Mouse (Mus musculus): ENCODE results near the gene Trmt112.
"Not testable (repeated sequence)": the region's sequence is repeated elsewhere in the genome, so short reads cannot be mapped to it uniquely, and the experiment has no call there.

Trmt112 gene

DNA sequence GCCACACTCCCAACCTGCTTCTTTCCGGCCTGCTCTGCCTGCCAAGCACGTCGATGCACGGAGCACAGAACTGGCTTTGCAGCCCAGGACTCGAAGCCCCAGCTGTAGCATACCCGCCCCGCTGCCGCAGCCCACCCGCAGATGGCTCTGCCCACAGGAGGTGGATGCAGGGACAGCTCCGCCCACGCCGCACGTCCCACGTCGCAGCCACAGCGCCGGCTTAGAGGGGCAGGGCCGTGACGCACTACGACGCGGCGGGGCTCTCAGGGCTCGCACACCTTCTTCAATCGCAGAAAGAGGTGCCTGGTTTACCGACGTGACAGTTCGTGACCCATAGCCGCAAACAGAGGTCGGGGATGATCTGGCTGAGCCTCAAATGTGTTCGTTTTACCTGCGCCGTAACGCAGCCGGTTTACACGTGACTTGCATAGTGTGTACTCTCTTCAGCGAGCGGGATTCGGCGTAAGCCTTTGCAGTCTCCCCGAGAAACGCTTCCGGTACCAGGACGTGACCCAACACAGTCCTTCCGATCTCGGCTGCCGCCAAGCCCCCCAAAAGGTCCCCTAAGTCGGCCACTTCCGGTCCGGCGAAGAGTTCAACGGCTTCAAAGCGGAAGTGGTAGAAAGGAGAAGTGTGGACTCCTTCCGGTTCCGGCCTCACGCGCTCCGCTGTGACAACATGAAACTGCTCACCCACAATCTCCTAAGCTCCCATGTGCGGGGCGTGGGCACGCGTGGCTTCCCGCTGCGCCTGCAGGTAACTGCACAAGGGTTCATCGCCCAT is at the start of gene Trmt112, which contains the start of gene Prdx5:
Gene Trmt112 (plus strand): TSS at position 192 of the 783 bp plus-strand sequence.
Gene Prdx5 (minus strand): TSS at position 600 of the 783 bp plus-strand sequence.
- peak; percentile 88 for DNase-seq (ENCODE audit: extremely low spot score)

DNA sequence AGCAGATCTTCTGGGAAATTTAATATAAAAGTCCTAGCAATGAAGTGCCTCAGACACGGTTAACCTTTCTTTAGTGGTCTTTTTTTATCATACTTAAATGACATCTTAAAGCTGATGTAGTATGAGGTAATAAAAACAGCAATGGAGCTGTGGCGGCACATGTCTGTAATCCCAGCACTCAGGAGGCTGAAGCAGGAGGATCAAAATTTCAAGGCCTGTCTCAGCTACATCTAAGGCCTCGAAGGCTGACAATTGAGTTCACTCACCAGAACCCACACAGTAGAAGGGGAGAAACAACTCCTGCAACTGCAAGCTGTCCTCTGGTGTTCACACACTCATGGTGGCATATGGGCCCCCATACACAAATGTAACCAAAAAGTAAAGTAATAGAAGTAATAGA is 49.5 kb upstream of the Trmt112 start:
- DNase-seq (ENCODE audit: extremely low spot score): no peak

DNA sequence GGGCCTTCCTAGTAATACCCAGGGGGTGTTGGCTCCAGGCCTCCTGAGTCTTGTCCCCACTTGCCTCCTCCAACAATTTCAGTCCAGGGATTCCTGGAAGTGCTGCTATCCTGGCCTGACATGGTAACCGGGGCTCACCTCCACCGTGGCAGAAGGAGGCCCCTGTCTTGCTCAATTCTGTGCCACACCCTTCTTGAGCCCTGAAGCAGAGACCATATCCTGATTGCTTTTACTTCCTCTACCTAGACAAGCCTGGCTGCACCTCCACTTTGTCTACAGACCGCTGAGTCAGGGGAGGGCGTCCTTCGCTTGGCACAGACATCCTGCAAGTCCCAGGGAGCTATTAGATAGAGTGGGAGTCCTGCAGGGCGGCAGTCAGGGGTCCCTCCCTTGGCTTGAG is 48.8 kb upstream of the Trmt112 start:
- no peak for DNase-seq (ENCODE audit: extremely low spot score)

DNA sequence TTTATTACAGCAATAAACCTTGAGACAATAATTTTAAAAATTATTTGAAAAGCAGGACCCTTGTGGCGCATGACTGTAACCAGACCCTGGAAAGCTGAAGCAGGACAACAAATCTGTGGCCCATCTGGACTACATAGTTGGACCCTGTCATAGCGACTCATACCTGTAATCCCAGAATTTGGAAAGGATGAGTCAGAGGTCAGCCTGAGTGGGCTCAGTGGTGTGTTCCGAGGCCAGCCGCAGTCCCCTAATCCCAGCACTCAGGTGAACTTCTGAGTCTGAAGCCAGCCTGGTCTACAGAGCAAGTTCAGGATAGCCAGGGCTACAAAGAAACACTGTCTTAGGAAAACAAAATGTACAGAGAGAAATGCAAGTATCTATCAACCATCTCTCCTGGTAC is 48.0 kb upstream of the Trmt112 start:
- no peak for DNase-seq (ENCODE audit: extremely low spot score)

- no peak for DNase-seq (ENCODE audit: extremely low spot score)
Measured at GRCm38 (mm10) chr19:6869355-6869754, 40.1 kb upstream of the Trmt112 start.

DNA sequence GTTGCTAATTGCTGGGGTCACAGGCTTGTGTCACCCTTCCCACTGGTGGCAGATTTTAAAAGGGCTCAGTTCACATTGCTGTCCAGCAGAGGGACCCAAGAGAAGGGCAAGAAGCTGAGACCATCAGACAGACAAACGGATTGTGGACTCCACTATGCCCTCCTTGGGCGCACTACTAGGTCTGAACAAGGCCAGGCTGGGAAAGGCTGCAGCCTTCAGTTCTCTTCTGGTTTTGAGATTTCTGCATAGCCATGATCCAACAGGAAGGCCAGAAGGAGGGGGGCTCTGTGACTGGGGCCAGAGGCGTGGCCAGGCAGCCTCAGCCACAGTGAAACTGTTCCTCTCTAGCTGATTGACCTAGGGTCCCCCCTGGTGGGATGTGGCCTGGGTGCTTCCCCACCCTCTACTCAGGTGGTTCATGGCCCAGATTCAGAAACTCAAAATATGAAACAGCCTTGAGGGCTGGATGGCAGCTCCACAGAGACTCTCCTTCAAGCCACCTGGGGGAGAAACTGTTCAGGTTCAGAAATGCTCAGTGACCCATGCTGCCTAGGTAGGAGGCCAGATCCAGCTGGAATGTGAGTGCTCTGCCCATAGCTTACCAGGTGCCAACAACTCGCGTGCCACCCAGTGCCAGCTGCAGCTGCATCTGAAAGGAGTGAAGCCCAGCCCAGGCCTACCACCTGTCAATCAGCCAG is 37.8 kb upstream of the Trmt112 start:
- DNase-seq (ENCODE audit: extremely low spot score): peak; percentile 37

DNA sequence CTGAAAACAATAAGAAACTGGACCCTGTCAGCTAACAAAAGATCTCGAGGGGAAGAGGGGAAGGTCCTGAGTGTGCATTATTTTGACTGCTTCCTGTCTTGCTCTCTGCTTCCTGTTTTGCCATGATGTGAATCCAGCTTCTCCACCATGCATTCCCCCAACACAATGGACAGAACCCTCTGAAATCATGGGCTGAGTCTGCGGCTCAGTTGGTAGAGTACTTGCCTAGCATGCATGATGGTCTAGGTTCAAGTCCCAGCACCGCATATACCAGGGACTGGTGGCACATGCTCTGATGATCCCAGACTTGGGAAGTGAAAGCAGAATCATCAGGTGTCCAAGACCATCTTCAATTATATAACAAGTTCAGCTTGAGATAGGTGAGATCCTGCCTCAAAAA is 36.8 kb upstream of the Trmt112 start:
- no peak for DNase-seq (ENCODE audit: extremely low spot score)

DNA sequence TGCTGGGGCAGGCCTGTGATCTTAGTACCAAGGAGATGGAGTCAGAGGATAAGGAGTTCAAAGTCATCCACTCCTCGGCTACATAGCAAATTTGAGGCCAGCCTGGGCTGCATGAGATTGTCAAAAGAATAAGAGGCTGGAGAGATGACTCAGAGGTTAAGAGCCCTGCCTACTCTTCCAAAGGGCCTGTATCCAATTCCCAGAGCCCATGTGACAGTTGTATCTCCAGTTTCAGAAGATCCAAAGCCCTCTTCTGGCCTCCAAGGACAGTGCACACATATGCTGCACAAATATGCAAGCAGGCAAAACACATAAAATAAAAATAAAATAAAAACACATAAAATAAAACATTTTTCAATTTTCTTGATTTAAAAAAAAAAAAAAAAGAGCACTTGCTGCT is 35.2 kb upstream of the Trmt112 start:
- DNase-seq (ENCODE audit: extremely low spot score): no peak

DNA sequence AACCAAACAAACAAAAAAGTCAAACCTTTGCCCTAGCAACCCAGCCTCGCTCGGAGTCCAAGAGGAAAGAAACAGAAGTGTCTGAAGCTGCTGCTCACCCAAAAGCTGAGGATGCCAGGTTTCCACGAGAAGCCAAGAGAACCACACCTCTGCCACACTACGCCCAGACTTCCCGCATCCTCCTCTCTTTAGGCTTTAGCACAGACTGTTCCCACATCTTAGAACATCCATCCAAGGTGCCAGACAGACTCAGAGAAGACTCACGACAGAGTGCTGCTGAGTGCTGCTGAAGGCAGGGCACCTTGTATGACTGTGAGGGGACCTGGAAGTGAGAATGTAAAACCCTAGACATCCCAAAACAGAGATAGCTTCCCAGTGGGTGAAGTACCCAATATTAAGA is 33.7 kb upstream of the Trmt112 start:
- no peak for DNase-seq (ENCODE audit: extremely low spot score)

DNA sequence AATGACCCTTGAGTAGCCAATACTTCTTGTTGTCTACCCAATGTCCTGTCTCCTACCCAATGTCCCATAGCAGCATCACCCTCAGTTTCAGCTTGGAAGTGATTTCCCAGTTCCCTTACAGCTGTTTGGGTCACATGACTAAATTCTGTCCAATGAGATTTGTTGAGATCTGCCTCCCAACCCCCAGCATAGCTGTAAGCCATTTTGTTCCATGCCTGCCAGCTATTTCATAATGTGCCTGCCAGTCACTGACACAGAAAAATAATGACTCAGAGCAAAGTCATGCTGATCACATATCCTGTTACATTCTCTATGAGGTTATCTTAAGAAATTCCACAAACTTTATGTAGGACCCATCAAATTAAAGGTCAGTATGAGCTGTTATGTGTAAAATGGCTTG is 32.7 kb upstream of the Trmt112 start:
- DNase-seq (ENCODE audit: extremely low spot score): no peak

- no peak for DNase-seq (ENCODE audit: extremely low spot score)
Measured at GRCm38 (mm10) chr19:6877965-6878364, 31.5 kb upstream of the Trmt112 start.

GRCm38 (mm10) chr19:6892512-6892911 is 17.0 kb upstream of the Trmt112 start:
- DNase-seq (ENCODE audit: extremely low spot score): no peak

DNA sequence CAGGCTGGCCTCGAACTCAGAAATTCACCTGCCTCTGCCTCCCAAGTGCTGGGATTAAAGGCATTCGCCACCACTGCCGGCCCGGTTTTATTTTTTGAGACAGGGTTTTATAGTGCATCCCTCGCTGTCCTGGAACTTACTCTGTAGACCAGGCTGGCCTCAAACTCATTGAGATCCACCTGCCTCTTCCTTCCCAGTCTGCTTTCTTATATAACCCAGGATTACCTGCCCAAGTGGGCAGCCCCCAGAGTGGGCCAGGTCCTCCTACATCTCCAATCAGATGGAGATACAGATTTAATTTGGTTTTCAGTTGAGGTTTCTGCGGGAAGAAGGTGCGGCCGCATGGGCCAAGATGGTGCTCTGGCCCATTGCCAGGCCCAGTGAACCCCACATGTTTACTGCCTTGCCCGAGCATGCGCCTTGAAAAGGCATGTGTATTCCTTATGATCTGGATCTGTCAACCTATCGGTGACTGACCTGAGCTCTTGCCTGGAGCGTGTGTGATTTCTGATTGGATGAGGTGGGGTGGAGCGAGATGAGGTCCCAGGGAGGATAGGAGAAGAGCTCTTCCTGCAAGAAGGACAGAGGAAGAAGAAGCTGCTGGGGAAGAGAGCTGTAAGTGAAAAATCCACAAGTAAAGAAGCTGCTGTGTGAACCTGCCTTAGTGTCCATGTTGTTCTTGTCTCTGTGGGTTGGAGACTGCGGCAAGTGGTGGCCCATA is 15.6 kb upstream of the Trmt112 start:
- DNase-seq (ENCODE audit: extremely low spot score): no peak

- DNase-seq (ENCODE audit: extremely low spot score): not testable (repeated sequence)
Measured at GRCm38 (mm10) chr19:6895608-6896305, 13.7 kb upstream of the Trmt112 start.

DNA sequence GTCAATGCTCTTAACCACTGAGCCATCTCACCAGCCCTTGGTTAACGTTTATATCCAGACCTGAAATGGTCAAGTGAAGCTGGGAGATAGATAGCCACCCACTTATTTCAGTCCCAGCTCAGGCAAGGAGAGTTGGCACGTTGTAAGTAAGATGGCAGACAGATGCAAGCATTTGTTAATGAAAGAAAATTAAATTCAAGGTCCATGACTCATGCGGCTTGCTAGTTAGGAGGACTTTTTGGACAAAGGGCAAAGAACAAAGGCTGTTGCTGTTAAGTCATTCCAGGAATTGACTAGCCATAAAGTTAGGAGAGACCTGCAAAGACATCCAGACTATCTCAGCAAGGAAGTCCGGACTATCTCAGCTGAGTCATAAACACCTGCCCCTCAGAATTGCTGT is 9.9 kb upstream of the Trmt112 start:
- no peak for DNase-seq (ENCODE audit: extremely low spot score)

DNA sequence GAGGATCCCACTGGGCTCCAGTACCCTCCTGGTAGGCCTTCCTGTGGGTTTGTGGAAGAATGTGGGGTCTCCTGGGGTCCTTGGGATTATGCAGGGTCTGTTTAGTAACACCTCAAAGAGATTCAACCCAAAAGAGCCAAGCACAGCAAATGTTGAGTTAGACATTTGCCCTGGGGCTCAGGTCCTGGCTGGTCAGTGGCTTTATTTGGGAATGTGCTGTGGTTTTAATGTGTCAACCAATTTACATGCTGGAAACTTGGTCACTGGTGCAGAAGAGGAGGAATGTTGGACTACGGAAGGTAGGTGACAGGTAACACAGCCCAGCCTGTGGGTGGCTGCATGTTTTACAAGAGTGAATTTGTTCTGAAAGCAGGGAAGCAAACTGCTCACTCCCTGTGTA is 6.5 kb upstream of the Trmt112 start:
- DNase-seq (ENCODE audit: extremely low spot score): no peak

DNA sequence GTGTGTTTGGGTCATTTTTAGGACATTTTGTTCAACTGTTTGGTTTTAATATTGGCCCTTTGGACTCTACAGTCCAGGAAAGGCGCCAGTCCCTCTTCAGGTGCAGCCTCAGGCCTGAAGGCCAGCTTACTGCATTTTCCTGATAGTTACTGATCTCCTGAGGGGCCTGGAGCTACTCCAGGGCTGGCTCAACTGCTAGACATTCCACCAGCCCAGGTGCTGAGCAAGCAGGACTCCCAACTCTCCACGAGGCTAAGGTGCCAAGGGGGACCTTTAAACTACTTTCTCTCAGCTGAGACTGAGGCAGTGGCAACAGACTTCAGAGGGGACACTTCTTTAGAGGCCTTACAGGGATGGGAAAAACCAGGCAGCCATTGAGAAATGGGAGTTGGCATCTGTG is 4.7 kb upstream of the Trmt112 start:
- DNase-seq (ENCODE audit: extremely low spot score): no peak

- DNase-seq (ENCODE audit: extremely low spot score): no peak
Measured at GRCm38 (mm10) chr19:6905498-6906159, 3.9 kb upstream of the Trmt112 start.

DNA sequence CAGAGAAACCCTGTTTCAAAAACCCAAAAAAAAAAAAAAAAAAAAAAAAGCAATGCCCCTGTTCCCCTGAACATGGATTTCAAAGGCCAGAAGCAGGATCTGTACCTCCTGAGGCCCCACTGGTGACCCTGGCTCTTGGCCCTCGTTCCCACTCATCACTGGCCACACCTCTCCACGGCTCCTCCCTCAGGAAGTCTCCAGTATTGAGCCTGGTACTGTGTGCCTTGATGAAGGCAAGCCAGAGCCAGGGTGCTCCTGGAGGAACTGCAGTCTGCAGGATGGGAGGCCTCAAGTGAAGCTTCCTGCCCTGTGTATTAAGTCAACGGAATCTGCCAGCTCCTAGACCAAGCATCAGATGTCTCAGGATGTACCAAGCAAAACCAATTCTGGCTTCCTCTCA is 3.3 kb upstream of the Trmt112 start:
- no peak for DNase-seq (ENCODE audit: extremely low spot score)

GRCm38 (mm10) chr19:6907094-6907493 is 2.4 kb upstream of the Trmt112 start:
- no peak for DNase-seq (ENCODE audit: extremely low spot score)

GRCm38 (mm10) chr19:6907811-6908540 is 1.5 kb upstream of the Trmt112 start:
- DNase-seq (ENCODE audit: extremely low spot score): no peak
